Mouse (Mus musculus) adrenal gland, adult 18-20 months (tissue): Measurements from ENCODE around the gene Sntn. TPM values are rescaled to one million over a fixed set of nuclear protein-coding genes. Genes with fewer than 3 reads are reported as not detected.

Experiments
- DNase-seq, 2 experiments: peaks; one replicate each; pipeline ENCODE4 v3.0.0; 2021 to 2022; ENCODE audit warnings: low spot score in 2 of 2
- long read RNA-seq, 2 experiments: library from polyadenylated mRNA; stranded (forward); transcript quantifications; one replicate each; pipeline ENCODE4 v2.0.0; 2021
- total RNA-seq, 2 experiments: library from RNA; stranded (reverse); gene quantifications; 1 replicate in 1 of 2; 2 replicates in 1 of 2; pipeline ENCODE4 v1.2.3; 2021

The Sntn gene
- not detected for total RNA-seq
- long read RNA-seq, experiment 1, result 0 reads
- long read RNA-seq, experiment 2, result 0 reads

DNA sequence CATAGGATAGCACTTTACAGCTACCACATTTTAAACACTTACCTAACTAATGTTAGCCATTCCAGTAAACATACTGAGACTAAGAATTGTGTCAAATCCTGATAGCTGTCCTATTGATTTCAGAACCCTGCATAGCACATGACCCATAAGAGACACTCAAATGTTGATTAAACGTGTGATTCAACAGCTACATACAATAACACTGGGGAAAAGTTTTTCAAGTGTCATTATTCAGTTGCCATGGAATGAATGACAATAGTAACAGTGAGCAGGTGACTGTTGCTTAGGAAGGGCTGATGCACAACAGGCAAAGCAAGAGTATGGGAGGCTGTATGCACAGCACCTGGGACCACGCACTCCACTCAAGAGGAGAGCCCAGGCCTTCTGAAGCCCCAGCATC lies at the start of gene Sntn:
Sntn (plus strand) TSS at position 301 of the 400 bp plus-strand sequence.
- no peak for DNase-seq

DNA sequence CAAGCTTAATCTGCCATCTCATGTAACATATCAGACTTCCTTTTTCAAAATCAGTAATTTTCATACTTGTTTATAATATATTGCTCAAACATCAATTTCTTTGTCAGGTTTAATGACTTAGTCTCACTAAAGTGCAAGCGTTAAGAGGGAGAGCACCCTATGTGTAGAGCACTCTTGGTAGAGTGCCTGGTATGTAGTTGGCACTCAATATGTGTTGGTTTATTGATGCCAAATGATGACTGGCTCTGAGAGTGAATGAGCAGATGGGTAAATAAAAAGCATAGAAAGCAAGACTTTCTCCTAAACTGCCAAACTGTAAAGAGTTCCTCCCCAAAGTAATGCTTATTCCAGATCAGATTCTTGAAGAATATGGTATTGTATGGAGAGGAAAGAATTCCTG lies 20.8 kb upstream of the Sntn start:
- DNase-seq, result no peak

DNA sequence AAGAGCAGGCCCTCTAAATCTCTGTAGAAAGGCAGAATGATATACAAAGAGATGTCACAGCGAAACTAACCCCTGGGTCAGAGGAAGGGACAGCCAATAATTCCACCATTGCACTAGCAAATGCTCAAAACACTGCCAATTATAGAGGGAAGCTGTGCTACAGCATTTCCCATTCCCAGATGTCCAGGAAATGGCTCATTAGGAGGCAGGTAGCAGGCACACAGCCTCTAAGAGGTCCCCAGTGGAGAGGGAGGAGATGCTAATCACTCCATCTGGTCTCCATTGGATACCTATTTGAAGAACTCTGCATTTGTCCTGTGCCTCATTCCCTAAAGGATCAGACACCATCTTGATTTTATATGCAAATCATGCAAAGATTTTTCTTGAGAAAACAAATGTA lies 19.6 kb upstream of the Sntn start:
- no peak for DNase-seq

DNA sequence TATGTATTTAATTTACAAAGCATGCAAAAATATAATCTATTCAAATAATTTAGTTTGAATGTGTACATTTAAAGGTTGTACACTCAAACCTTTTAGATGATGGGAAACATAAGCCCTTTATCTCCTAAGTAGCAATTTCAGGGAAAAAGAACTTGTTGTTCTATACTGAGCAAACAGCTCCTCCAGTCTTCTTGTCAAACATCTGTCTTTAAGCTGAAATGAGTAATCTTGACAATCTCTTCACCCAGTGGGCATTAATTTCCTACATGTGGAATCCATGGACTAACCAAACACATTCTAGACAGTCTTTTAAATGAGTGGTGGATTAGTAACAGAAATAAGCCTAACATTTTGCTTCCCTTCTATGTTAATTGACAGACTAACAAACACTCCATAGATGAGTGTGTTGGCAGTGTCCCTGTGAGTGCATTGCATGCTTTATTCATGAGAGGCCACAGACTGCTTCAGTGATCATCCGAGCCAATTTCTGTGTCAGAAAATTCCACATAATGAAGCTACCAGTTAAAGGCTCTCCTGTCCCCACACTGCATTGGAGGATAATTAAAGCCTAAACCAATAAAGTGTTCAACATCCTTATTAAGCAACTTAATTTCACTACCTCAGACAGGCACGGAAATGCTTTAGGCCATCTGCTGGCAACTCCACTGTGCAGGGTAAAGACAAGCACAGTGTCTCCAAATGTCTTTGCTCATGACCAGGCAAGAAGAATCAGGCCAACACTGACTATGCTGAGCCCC lies 19.0 kb upstream of the Sntn start:
- DNase-seq, result no peak

DNA sequence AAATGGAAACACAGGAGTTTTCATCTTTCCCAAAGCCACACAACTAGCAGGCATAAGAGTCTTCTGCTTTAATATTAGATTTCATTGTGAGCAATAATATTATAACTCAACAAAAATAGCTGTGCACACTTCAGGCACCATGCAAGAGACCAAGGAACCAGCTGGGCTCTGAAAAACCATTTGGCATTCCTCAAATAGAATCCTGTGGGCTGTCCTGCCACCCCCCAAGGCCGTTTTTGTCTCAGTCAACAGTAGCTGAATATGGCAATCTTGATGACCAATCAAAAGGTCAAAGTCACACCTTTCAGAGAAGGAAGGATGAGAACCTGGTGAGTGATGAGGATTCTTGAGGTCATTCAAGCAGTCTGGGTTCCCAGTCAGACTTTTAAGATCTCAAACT lies 16.0 kb downstream of the Sntn start:
- DNase-seq, result no peak

DNA sequence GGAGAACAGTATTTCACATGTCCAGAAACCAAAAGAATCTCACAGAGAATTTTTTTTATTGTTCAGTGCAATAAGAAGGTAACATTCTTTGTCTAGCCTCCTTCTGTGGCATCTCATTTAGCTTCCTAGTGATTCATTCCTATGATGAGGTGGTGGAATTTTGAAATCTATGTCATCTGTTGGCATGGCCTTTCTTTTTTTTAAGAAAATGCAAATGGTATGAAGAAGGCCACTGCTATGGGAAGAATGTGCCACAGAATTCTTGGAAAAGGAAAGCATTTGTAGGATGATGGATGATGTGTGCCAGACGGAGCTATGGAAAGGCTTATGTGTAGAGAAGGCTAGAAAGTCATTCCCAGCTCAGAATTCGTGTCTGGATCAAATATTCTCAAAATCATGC lies 19.8 kb downstream of the Sntn start:
- DNase-seq, result no peak

DNA sequence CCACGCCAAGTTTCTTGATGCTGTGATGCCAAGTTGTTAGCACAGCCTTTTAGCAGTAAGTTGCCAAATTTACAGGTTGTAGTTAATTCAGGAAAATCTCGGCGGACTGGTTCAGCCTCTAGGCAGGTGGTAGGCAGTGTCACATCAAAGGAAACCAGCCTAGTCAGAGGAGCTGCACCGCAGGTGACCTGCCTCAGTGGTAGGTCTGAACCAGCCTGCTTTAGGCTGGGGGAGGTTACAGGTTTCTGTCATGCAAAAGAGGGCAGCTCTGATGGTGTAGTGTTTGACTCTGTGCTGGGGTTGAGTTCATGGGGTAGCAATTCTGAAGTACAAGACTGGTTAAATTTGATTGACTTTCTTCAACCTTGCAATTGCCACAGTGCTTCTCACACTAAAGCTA lies 61.6 kb downstream of the Sntn start:
- DNase-seq, result no peak

Other genes with a start within 250 kb of the Sntn start
- gene Gm281, start 243.6 kb downstream of the Sntn start, total RNA-seq, result not detected